Mouse (Mus musculus) myocyte (in vitro differentiated cells): Measurements from ENCODE around the gene Cacna1f.

Experiments
- MAX ChIP-seq: IDR thresholded peaks from one replicate; pipeline ENCODE4 v1.6.1; 2011; ENCODE audit warnings: low read depth, mild to moderate bottlenecking, control low read depth
- POLR2A ChIP-seq: IDR thresholded peaks from one replicate; pipeline ENCODE4 v1.6.1; 2011; ENCODE audit warnings: low read depth, mild to moderate bottlenecking, control low read depth, moderate library complexity; ENCODE audit not compliant: insufficient read length
- TCF12 ChIP-seq: IDR thresholded peaks from one replicate; pipeline ENCODE4 v1.6.1; 2011; ENCODE audit warnings: mild to moderate bottlenecking, control low read depth; ENCODE audit not compliant: poor library complexity, insufficient read depth, severe bottlenecking
- USF1 ChIP-seq: IDR thresholded peaks from one replicate; pipeline ENCODE4 v1.6.1; 2011; ENCODE audit warnings: low read depth, mild to moderate bottlenecking, control low read depth, moderate library complexity

GRCm38 (mm10) chrX:7680864-7681263, 74.0 kb downstream of the Cacna1f start, which contains the start of gene Magix:
- no peak for TF ChIP-seq POLR2A
- no peak for TF ChIP-seq MAX
- no peak for TF ChIP-seq USF1
- no peak for TF ChIP-seq TCF12
